Mouse (Mus musculus) myocyte (in vitro differentiated cells): ENCODE measurements around the gene Sirpa. TPM values are rescaled to one million over a fixed set of nuclear protein-coding genes. Genes with fewer than 3 reads are reported as not detected.

Experiments
- H3K27me3 ChIP-seq: one replicate; pipeline ENCODE4 v1.6.1; 2011; ENCODE audit not compliant: control insufficient read depth, insufficient read depth, insufficient read length
- H3K36me3 ChIP-seq: one replicate; pipeline ENCODE4 v1.6.1; 2011; ENCODE audit not compliant: control insufficient read depth, insufficient read depth
- H3K4me2 ChIP-seq: one replicate; pipeline ENCODE4 v1.6.1; 2011; ENCODE audit warnings: low read depth, control low read depth
- H3K4me3 ChIP-seq: one replicate; pipeline ENCODE4 v1.5.1; 2011; ENCODE audit warnings: mild to moderate bottlenecking, control low read depth, moderate library complexity
- H3K79me2 ChIP-seq: one replicate; pipeline ENCODE4 v1.6.1; 2011; ENCODE audit not compliant: control insufficient read depth, insufficient read depth
- H3ac ChIP-seq: one replicate; pipeline ENCODE4 v1.6.1; 2011; ENCODE audit not compliant: control insufficient read depth, insufficient read length
- CEBPB ChIP-seq: IDR thresholded peaks from 2 replicates; pipeline ENCODE4 v1.6.1; 2011; ENCODE audit warnings: mild to moderate bottlenecking, moderate library complexity; ENCODE audit not compliant: poor library complexity, insufficient read depth, severe bottlenecking
- E2F4 ChIP-seq: IDR thresholded peaks from one replicate; pipeline ENCODE4 v1.6.1; 2011; ENCODE audit warnings: mild to moderate bottlenecking, control low read depth, moderate library complexity; ENCODE audit not compliant: insufficient read depth
- MAX ChIP-seq: IDR thresholded peaks from one replicate; pipeline ENCODE4 v1.6.1; 2011; ENCODE audit warnings: low read depth, mild to moderate bottlenecking, control low read depth
- MYOD1 ChIP-seq, 3 experiments: IDR thresholded peaks; one replicate each; pipeline ENCODE4 v1.6.1; 2011; ENCODE audit warnings: control low read depth in 2 of 3, low read depth in 2 of 3, mild to moderate bottlenecking in 2 of 3, moderate library complexity in 1 of 3; ENCODE audit not compliant: insufficient read length in 2 of 3, control insufficient read depth in 1 of 3
- MYOG ChIP-seq, 3 experiments: IDR thresholded peaks; one replicate each; pipeline ENCODE4 v1.6.1; 2011; ENCODE audit warnings: control low read depth in 2 of 3, low read depth in 2 of 3, mild to moderate bottlenecking in 2 of 3; ENCODE audit not compliant: insufficient read length in 2 of 3, control insufficient read depth in 1 of 3, insufficient read depth in 1 of 3
- POLR2A ChIP-seq: IDR thresholded peaks from one replicate; pipeline ENCODE4 v1.6.1; 2011; ENCODE audit warnings: low read depth, mild to moderate bottlenecking, control low read depth, moderate library complexity; ENCODE audit not compliant: insufficient read length
- POLR2AphosphoS2 ChIP-seq: IDR thresholded peaks from one replicate; pipeline ENCODE4 v1.6.1; 2011; ENCODE audit warnings: low read depth, control low read depth; ENCODE audit not compliant: insufficient read length
- REST ChIP-seq: IDR thresholded peaks from one replicate; pipeline ENCODE4 v1.6.1; 2011; ENCODE audit warnings: mild to moderate bottlenecking, control low read depth, moderate library complexity; ENCODE audit not compliant: insufficient read depth, insufficient read length
- SRF ChIP-seq: IDR thresholded peaks from one replicate; pipeline ENCODE4 v1.6.1; 2011; ENCODE audit warnings: low read depth; ENCODE audit not compliant: control insufficient read depth, insufficient read length
- TCF12 ChIP-seq: IDR thresholded peaks from one replicate; pipeline ENCODE4 v1.6.1; 2011; ENCODE audit warnings: mild to moderate bottlenecking, control low read depth; ENCODE audit not compliant: poor library complexity, insufficient read depth, severe bottlenecking
- TCF3 ChIP-seq: IDR thresholded peaks from one replicate; pipeline ENCODE4 v1.6.1; 2011; ENCODE audit warnings: low read depth, control low read depth; ENCODE audit not compliant: insufficient read length
- USF1 ChIP-seq: IDR thresholded peaks from one replicate; pipeline ENCODE4 v1.6.1; 2011; ENCODE audit warnings: low read depth, mild to moderate bottlenecking, control low read depth, moderate library complexity
- polyA plus RNA-seq: library from polyadenylated mRNA; unstranded; fragments of >200 nt; fragmentation: generic; extraction: Trizol; gene quantifications from one replicate; pipeline ENCODE4 v1.2.1, GENCODE M21; 2012; ENCODE audit warnings: missing spikeins

Gene Sirpa
- polyA plus RNA-seq, 1 experiment, result 0.53 TPM

DNA sequence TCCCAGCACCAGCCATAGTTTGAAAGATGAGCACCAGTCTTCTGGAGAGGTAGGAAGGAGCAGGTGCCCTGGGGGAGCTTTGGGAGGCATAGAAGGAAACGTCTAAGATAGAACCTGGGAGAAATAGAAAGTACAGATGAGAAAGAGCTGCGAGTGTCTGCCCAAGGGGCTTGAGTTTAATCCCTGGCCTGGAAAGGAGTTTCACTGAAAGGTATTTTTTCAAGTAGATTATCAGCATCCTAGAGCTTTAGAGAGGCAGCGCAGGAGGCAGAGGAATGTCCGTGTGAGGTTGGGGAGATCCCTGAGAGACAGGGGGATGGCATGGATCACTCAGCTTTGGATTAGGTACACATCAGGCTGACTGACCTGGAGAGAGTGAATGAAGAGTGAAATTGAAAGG is 79.3 kb downstream of the Sirpa start:
- Histone ChIP-seq H3K36me3 (no peaks in the 10 kb centered on the region), H3K27me3 (peaks cover 6% of the 10 kb centered on the region), H3K79me2 (no peaks in the 10 kb centered on the region), H3ac (no peak overlapping the region), H3K4me3 (no peak overlapping the region), H3K4me2 (no peak overlapping the region)
- TF ChIP-seq REST, result no peak
- TF ChIP-seq USF1, result no peak
- TF ChIP-seq MAX, result no peak
- no peak for TF ChIP-seq SRF
- TF ChIP-seq POLR2AphosphoS2, result no peak
- TF ChIP-seq TCF3, result no peak
- TF ChIP-seq CEBPB, result no peak
- no peak for TF ChIP-seq POLR2A
- no peak for TF ChIP-seq TCF12
- TF ChIP-seq MYOG (IDR thresholded peaks at IDR 0.05; ENCODE audit: control insufficient read depth in 1 of 3, insufficient read depth in 1 of 3, insufficient read length in 2 of 3, low read depth in 2 of 3), result no peak
- no peak for TF ChIP-seq E2F4
- TF ChIP-seq MYOD1 (IDR thresholded peaks at IDR 0.05; ENCODE audit: control insufficient read depth in 1 of 3, insufficient read length in 2 of 3, low read depth in 2 of 3), result no peak

DNA sequence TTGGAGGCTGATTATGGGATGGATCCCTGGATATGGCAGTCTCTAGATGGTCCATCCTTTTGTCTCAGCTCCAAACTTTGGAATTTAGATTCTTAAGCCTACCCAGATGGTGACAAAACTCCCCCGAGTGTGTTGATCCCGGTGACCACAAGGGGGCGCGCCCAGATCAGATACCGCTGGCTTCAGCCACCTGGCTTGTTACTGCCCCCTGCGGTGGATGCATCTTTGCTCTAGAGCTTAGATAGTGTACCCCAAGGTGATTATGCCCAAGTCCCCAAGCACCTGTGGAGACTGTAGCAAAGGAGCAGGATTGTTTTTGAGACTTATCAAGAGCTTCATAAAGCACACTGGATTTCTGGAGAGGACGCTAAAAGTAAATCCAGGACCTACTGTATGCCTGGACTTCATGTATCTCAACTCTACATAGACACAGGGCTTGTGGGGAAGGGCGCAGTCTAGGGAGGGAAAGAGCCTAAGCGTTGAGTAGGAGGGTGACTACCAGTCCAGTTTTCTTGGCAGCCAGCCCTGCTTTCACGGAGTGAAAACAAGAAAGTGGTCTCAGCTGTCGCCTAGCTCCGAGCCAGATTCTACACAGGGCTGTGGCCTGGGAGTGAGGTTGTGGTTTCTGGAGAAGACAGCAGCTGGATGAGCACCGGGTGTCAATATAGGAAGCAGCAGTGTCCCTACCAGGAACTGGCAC is 82.5 kb downstream of the Sirpa start:
- Histone ChIP-seq H3K36me3 (no peaks in the 10 kb centered on the region), H3K4me3 (no peak overlapping the region), H3K4me2 (no peak overlapping the region), H3ac (no peak overlapping the region), H3K79me2 (no peaks in the 10 kb centered on the region), H3K27me3 (peaks cover 14% of the 10 kb centered on the region)
- TF ChIP-seq REST (no peak), POLR2A (no peak), MYOG (IDR thresholded peaks at IDR 0.05; ENCODE audit: control insufficient read depth in 1 of 3, insufficient read depth in 1 of 3, insufficient read length in 2 of 3, low read depth in 2 of 3) (no peak), CEBPB (no peak), USF1 (no peak), E2F4 (no peak), TCF12 (no peak), TCF3 (no peak), MAX (no peak), SRF (no peak), POLR2AphosphoS2 (no peak), MYOD1 (IDR thresholded peaks at IDR 0.05; ENCODE audit: control insufficient read depth in 1 of 3, insufficient read length in 2 of 3, low read depth in 2 of 3) (no peak)

DNA sequence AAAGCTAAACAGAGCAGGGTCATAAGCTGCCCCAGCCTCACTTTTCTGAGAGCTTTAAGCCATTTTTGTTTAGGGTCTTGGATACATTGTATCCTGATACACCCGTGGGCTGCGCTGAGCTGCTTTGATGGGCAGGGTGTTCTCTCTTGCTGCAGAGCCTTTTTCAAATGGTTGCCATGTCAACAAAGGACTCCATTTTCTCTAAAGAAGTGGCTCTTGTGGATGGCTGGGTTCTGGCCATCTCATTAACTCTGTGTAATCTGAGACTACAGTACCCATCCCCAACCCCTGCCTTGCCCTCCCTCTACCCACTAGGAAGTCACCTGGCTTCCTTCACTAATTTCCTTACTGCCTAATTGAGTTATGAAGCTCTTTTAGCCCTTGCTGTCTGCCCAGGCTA is 85.0 kb downstream of the Sirpa start:
- Histone ChIP-seq H3K36me3 (no peaks in the 10 kb centered on the region), H3K27me3 (peaks cover 19% of the 10 kb centered on the region), H3ac (no peak overlapping the region), H3K79me2 (no peaks in the 10 kb centered on the region), H3K4me3 (no peak overlapping the region), H3K4me2 (no peak overlapping the region)
- TF ChIP-seq TCF12, result no peak
- no peak for TF ChIP-seq MAX
- no peak for TF ChIP-seq TCF3
- TF ChIP-seq REST, result no peak
- TF ChIP-seq USF1, result no peak
- no peak for TF ChIP-seq POLR2AphosphoS2
- no peak for TF ChIP-seq CEBPB
- TF ChIP-seq MYOG (IDR thresholded peaks at IDR 0.05; ENCODE audit: control insufficient read depth in 1 of 3, insufficient read depth in 1 of 3, insufficient read length in 2 of 3, low read depth in 2 of 3), result no peak

DNA sequence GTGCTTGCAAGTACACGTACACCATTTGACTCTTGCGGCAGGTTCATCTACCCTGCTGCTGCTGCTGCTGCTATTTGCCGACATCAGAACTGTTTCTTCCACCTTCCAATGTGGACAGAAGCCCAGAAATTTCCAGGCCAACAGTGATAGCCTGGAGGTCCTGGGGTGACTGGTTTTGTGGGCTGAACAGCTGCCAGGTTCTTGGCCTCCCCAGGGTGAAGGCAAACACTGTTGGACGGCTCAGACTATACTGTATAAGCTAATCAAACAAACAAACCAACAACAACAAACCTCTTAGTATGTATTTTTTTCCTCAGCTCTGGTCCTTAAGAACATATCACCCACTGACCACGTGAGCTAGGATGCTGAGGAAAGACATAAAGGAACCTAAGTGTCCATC is 86.4 kb downstream of the Sirpa start:
- Histone ChIP-seq H3K36me3 (no peaks in the 10 kb centered on the region), H3K79me2 (no peaks in the 10 kb centered on the region), H3K4me2 (no peak overlapping the region), H3K4me3 (no peak overlapping the region), H3ac (no peak overlapping the region), H3K27me3 (peaks cover 19% of the 10 kb centered on the region)
- no peak for TF ChIP-seq TCF12
- TF ChIP-seq TCF3, result no peak
- no peak for TF ChIP-seq POLR2A
- no peak for TF ChIP-seq E2F4
- no peak for TF ChIP-seq USF1
- TF ChIP-seq MYOD1 (IDR thresholded peaks at IDR 0.05; ENCODE audit: control insufficient read depth in 1 of 3, insufficient read length in 2 of 3, low read depth in 2 of 3), result no peak
- no peak for TF ChIP-seq MYOG (IDR thresholded peaks at IDR 0.05; ENCODE audit: control insufficient read depth in 1 of 3, insufficient read depth in 1 of 3, insufficient read length in 2 of 3, low read depth in 2 of 3)
- no peak for TF ChIP-seq POLR2AphosphoS2
- TF ChIP-seq MAX, result no peak
- no peak for TF ChIP-seq SRF
- TF ChIP-seq REST, result no peak
- no peak for TF ChIP-seq CEBPB

DNA sequence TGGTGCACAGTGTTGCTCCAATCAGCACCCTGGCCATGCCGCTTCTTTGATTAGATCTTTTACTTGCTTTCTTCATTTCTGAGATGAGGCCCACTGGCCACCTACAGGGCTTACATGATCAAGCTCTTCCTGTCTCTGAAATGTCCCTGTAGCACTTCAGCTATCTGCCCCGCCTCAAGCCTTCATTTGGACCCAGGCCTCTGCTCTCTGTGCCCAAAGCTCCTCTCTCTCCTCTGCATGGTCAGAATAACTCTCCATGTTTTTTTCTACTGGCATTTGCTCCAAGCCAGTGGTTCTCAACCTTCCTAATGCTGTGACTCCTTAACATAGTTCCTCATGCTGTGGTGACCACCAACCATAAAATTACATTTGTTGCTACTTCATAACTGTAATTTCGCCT is 87.6 kb downstream of the Sirpa start:
- H3K79me2 ChIP-seq, result no peaks in the 10 kb centered on the region
- H3K27me3 ChIP-seq, result peaks cover 19% of the 10 kb centered on the region
- no peak overlapping the region for H3K4me3 ChIP-seq
- TF ChIP-seq CEBPB (no peak), POLR2A (no peak), E2F4 (no peak), MAX (no peak), SRF (no peak)
- H3ac ChIP-seq, result no peak overlapping the region
- no peak overlapping the region for H3K4me2 ChIP-seq
- no peaks in the 10 kb centered on the region for H3K36me3 ChIP-seq

Other genes starting within 250 kb of the Sirpa start
- 0.47 TPM for gene Il1b, start 221.7 kb upstream of the Sirpa start, polyA plus RNA-seq
- not detected for gene F830045P16Rik, start 56.2 kb upstream of the Sirpa start, polyA plus RNA-seq
- not detected for gene Pdyn, start 107.0 kb downstream of the Sirpa start, polyA plus RNA-seq
- gene Stk35, start 207.7 kb downstream of the Sirpa start, polyA plus RNA-seq, result 6.0 TPM